Mouse (Mus musculus): ENCODE data around the gene Adamts12. TPM values are rescaled to one million over a fixed set of nuclear protein-coding genes. Genes with fewer than 3 reads are reported as not detected.

The Adamts12 gene
- polyA plus RNA-seq (2014; fragmentation: Illumina TruSeq; extraction: RNeasy Lipid Tissue Mini Kit (QIAGEN cat#74804); ENCODE audit: low read depth, low replicate concordance), result 1.2 TPM

GRCm38 (mm10) chr15:11064558-11065411 lies at the start of gene Adamts12:
Gene Adamts12 (plus strand): TSS chr15:11064790.

GRCm38 (mm10) chr15:11037711-11038110 lies 26.9 kb upstream of the Adamts12 start, which contains the start of gene Rxfp3:
Gene Rxfp3 (minus strand): TSS chr15:11037991.

Other genes starting within 250 kb of the Adamts12 start
- not detected for gene C1qtnf3, start 112.5 kb upstream of the Adamts12 start, polyA plus RNA-seq (2014; fragmentation: Illumina TruSeq; extraction: RNeasy Lipid Tissue Mini Kit (QIAGEN cat#74804); ENCODE audit: low read depth, low replicate concordance)
- gene Amacr, start 83.0 kb upstream of the Adamts12 start, polyA plus RNA-seq (2014; fragmentation: Illumina TruSeq; extraction: RNeasy Lipid Tissue Mini Kit (QIAGEN cat#74804); ENCODE audit: low read depth, low replicate concordance), result 42.2 TPM
- not detected for gene Slc45a2, start 64.1 kb upstream of the Adamts12 start, polyA plus RNA-seq (2014; fragmentation: Illumina TruSeq; extraction: RNeasy Lipid Tissue Mini Kit (QIAGEN cat#74804); ENCODE audit: low read depth, low replicate concordance)
- 0.10 TPM for gene Rxfp3, start 26.8 kb upstream of the Adamts12 start, polyA plus RNA-seq (2014; fragmentation: Illumina TruSeq; extraction: RNeasy Lipid Tissue Mini Kit (QIAGEN cat#74804); ENCODE audit: low read depth, low replicate concordance)

All from heart, adult 10 weeks (tissue).